Mouse (Mus musculus): ENCODE measurements around the gene Setd7. TPM values are rescaled to one million over a fixed set of nuclear protein-coding genes. Genes with fewer than 3 reads are reported as not detected.

Gene Setd7
- 4.9 and 5.1 TPM in 2 replicates for polyA plus RNA-seq (2015; fragmentation: Nextera tagmentation; extraction: Ambion mirVana)

GRCm38 (mm10) chr3:51560511-51561108 lies at the start of gene Setd7:
Setd7 (minus strand) TSS chr3:51560879.
- WGBS: under 1% methylated on average over 48 of the region's 48 CpGs
- ATAC-seq (ENCODE audit: low FRiP score, low read depth): peak; percentile 77
- peak within 1 kb of the TSS; percentile 86 for H3K4me3 ChIP-seq

GRCm38 (mm10) chr3:51604489-51604888 lies 43.8 kb upstream of the Setd7 start:
- no peak overlapping the region for H3K27ac ChIP-seq
- H3K4me2 ChIP-seq (replicated peaks): no peak overlapping the region
- ATAC-seq (ENCODE audit: low FRiP score, low read depth): no peak
- no peaks in the 10 kb centered on the region for H3K27me3 ChIP-seq
- no peaks in the 10 kb centered on the region for H3K9me3 ChIP-seq
- H3K4me3 ChIP-seq: no peak overlapping the region
- no peaks in the 10 kb centered on the region for H3K4me1 ChIP-seq
- 83% methylated on average over 3 of the region's 3 CpGs for WGBS
- no peak overlapping the region for H3K9ac ChIP-seq
- no peaks in the 10 kb centered on the region for H3K36me3 ChIP-seq

More at GRCm38 (mm10) chr3:51560511-51561108, at the start of gene Setd7:
- Histone ChIP-seq H3K4me1 (peaks cover 17% of the 10 kb centered on the region), H3K4me2 (replicated peaks) (peak within 1 kb of the TSS; percentile 99), H3K9ac (peak within 1 kb of the TSS; percentile 93), H3K27me3 (no peaks in the 10 kb centered on the region; the same call in 1 of the 2 replicates), H3K27ac (peak within 1 kb of the TSS; percentile 89), H3K36me3 (peaks cover 6% of the 10 kb centered on the region; the same call in 1 of the 2 replicates), H3K9me3 (no peaks in the 10 kb centered on the region)

- Histone ChIP-seq H3K36me3 (no peaks in the 10 kb centered on the region), H3K9me3 (no peaks in the 10 kb centered on the region), H3K27me3 (no peaks in the 10 kb centered on the region), H3K4me2 (replicated peaks) (no peak overlapping the region), H3K9ac (no peak overlapping the region), H3K27ac (no peak overlapping the region), H3K4me1 (no peaks in the 10 kb centered on the region), H3K4me3 (no peak overlapping the region)
- WGBS: 82% methylated on average over 15 of the region's 15 CpGs
- ATAC-seq (ENCODE audit: low FRiP score, low read depth): no peak
Observed at GRCm38 (mm10) chr3:51603705-51604291, 43.1 kb upstream of the Setd7 start.

- H3K9me3 ChIP-seq: no peaks in the 10 kb centered on the region
- no peaks in the 10 kb centered on the region for H3K27me3 ChIP-seq
- no peak for ATAC-seq (ENCODE audit: low FRiP score, low read depth)
Observed at GRCm38 (mm10) chr3:51601461-51601860, 40.8 kb upstream of the Setd7 start.

GRCm38 (mm10) chr3:51600728-51601127 lies 40.0 kb upstream of the Setd7 start:
- no peaks in the 10 kb centered on the region for H3K27me3 ChIP-seq
- no peak overlapping the region for H3K27ac ChIP-seq
- no peaks in the 10 kb centered on the region for H3K36me3 ChIP-seq
- H3K4me1 ChIP-seq: peaks cover 4% of the 10 kb centered on the region; the same call in 1 of the 2 replicates
- no peak overlapping the region for H3K9ac ChIP-seq
- WGBS: 88% methylated on average over 4 of the region's 4 CpGs
- no peaks in the 10 kb centered on the region for H3K9me3 ChIP-seq
- H3K4me2 ChIP-seq (replicated peaks): no peak overlapping the region
- ATAC-seq (ENCODE audit: low FRiP score, low read depth): no peak
- H3K4me3 ChIP-seq: no peak overlapping the region

More at GRCm38 (mm10) chr3:51601461-51601860, 40.8 kb upstream of the Setd7 start:
- H3K4me2 ChIP-seq (replicated peaks): no peak overlapping the region
- H3K36me3 ChIP-seq: no peaks in the 10 kb centered on the region
- H3K27ac ChIP-seq: no peak overlapping the region
- H3K4me1 ChIP-seq: peaks cover 4% of the 10 kb centered on the region; the same call in 1 of the 2 replicates
- H3K9ac ChIP-seq: no peak overlapping the region
- no peak overlapping the region for H3K4me3 ChIP-seq
- WGBS: 96% methylated on average over 2 of the region's 2 CpGs

GRCm38 (mm10) chr3:51599057-51599630 lies 38.5 kb upstream of the Setd7 start:
- 78% methylated on average over 12 of the region's 12 CpGs for WGBS

GRCm38 (mm10) chr3:51596538-51596937 lies 35.9 kb upstream of the Setd7 start:
- 75% methylated on average over 2 of the region's 2 CpGs for WGBS
- no peaks in the 10 kb centered on the region for H3K9me3 ChIP-seq
- peak; percentile 48 for ATAC-seq (ENCODE audit: low FRiP score, low read depth)
- no peaks in the 10 kb centered on the region for H3K36me3 ChIP-seq
- no peak overlapping the region for H3K4me2 ChIP-seq (replicated peaks)
- H3K4me1 ChIP-seq: peaks cover 10% of the 10 kb centered on the region
- no peaks in the 10 kb centered on the region for H3K27me3 ChIP-seq
- H3K27ac ChIP-seq: no peak overlapping the region
- H3K4me3 ChIP-seq: no peak overlapping the region
- H3K9ac ChIP-seq: no peak overlapping the region

More at GRCm38 (mm10) chr3:51599057-51599630, 38.5 kb upstream of the Setd7 start:
- no peak for ATAC-seq (ENCODE audit: low FRiP score, low read depth)
- no peaks in the 10 kb centered on the region for H3K27me3 ChIP-seq
- no peak overlapping the region for H3K4me3 ChIP-seq
- H3K9me3 ChIP-seq: no peaks in the 10 kb centered on the region
- no peaks in the 10 kb centered on the region for H3K36me3 ChIP-seq
- no peak overlapping the region for H3K4me2 ChIP-seq (replicated peaks)
- no peak overlapping the region for H3K27ac ChIP-seq
- no peak overlapping the region for H3K9ac ChIP-seq
- H3K4me1 ChIP-seq: peaks cover 4% of the 10 kb centered on the region; the same call in 1 of the 2 replicates

GRCm38 (mm10) chr3:51593506-51593905 lies 32.8 kb upstream of the Setd7 start:
- no peak overlapping the region for H3K4me2 ChIP-seq (replicated peaks)
- H3K4me3 ChIP-seq: no peak overlapping the region
- peaks cover 10% of the 10 kb centered on the region for H3K4me1 ChIP-seq
- H3K9ac ChIP-seq: no peak overlapping the region
- no peak overlapping the region for H3K27ac ChIP-seq
- no peaks in the 10 kb centered on the region for H3K27me3 ChIP-seq
- H3K9me3 ChIP-seq: no peaks in the 10 kb centered on the region
- ATAC-seq (ENCODE audit: low FRiP score, low read depth): no peak
- H3K36me3 ChIP-seq: no peaks in the 10 kb centered on the region
- WGBS: 68% methylated on average over 1 of the region's 1 CpGs

- Histone ChIP-seq H3K4me1 (peaks cover 6% of the 10 kb centered on the region), H3K36me3 (no peaks in the 10 kb centered on the region), H3K9ac (no peak overlapping the region), H3K27ac (no peak overlapping the region), H3K4me2 (replicated peaks) (no peak overlapping the region), H3K4me3 (no peak overlapping the region), H3K9me3 (no peaks in the 10 kb centered on the region), H3K27me3 (no peaks in the 10 kb centered on the region)
- no peak for ATAC-seq (ENCODE audit: low FRiP score, low read depth)
- 85% methylated on average over 6 of the region's 6 CpGs for WGBS
Observed at GRCm38 (mm10) chr3:51591591-51591990, 30.9 kb upstream of the Setd7 start.

GRCm38 (mm10) chr3:51590207-51590892 lies 29.7 kb upstream of the Setd7 start:
- no peaks in the 10 kb centered on the region for H3K27me3 ChIP-seq
- H3K36me3 ChIP-seq: no peaks in the 10 kb centered on the region
- peaks cover 13% of the 10 kb centered on the region for H3K4me1 ChIP-seq
- H3K27ac ChIP-seq: no peak overlapping the region
- H3K9me3 ChIP-seq: no peaks in the 10 kb centered on the region
- 41% methylated on average over 15 of the region's 15 CpGs for WGBS
- no peak overlapping the region for H3K4me3 ChIP-seq
- H3K4me2 ChIP-seq (replicated peaks): no peak overlapping the region
- no peak for ATAC-seq (ENCODE audit: low FRiP score, low read depth)
- H3K9ac ChIP-seq: no peak overlapping the region

- Histone ChIP-seq H3K4me1 (peaks cover 30% of the 10 kb centered on the region), H3K4me3 (no peak overlapping the region), H3K4me2 (replicated peaks) (no peak overlapping the region), H3K36me3 (no peaks in the 10 kb centered on the region), H3K9me3 (no peaks in the 10 kb centered on the region), H3K27ac (no peak overlapping the region), H3K9ac (no peak overlapping the region), H3K27me3 (0 out of 2 replicates have a peak, but pooled peaks cover 3% of the 10 kb centered on the region)
- WGBS: 64% methylated on average over 7 of the region's 7 CpGs
- no peak for ATAC-seq (ENCODE audit: low FRiP score, low read depth)
Observed at GRCm38 (mm10) chr3:51587697-51588262, 27.1 kb upstream of the Setd7 start.

Measured in limb, embryonic 13.5 days (tissue).